Mouse (Mus musculus): Measurements from ENCODE around the gene Tmem121.
"Not testable (repeated sequence)": the region's sequence is repeated elsewhere in the genome, so short reads cannot be mapped to it uniquely, and the experiment has no call there.

Tmem121 gene

DNA sequence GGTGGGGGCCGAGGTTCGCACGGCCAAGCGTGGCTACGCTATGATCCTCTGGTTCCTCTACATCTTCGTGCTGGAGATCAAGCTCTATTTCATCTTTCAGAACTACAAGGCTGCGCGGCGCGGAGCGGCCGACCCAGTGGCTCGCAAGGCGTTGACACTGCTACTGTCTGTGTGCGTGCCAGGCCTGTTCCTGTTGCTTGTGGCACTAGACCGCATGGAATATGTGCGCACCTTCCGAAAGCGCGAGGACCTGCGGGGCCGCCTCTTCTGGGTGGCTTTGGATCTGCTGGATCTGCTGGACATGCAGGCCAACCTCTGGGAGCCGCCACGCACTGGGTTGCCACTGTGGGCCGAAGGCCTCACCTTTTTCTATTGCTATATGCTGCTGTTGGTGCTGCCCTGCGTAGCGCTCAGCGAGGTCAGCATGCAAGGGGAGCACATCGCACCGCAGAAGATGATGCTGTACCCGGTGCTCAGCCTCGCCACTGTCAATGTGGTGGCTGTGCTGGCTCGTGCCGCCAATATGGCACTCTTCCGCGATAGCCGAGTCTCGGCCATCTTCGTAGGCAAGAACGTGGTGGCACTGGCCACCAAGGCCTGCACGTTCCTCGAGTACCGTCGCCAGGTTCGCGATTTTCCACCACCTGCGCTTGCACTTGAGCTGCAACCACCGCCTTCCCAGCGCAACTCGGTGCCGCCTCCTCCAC lies 2.8 kb downstream of the Tmem121 start:
- DNase-seq: no peak

- no peak for DNase-seq
These were observed 7.7 kb downstream of the Tmem121 start for GRCm38 (mm10) chr12:113193423-113193822.

- not testable (repeated sequence) for DNase-seq
These were observed 13.4 kb downstream of the Tmem121 start for GRCm38 (mm10) chr12:113199132-113199531.

GRCm38 (mm10) chr12:113201301-113201700 lies 15.6 kb downstream of the Tmem121 start:
- DNase-seq: no peak

DNA sequence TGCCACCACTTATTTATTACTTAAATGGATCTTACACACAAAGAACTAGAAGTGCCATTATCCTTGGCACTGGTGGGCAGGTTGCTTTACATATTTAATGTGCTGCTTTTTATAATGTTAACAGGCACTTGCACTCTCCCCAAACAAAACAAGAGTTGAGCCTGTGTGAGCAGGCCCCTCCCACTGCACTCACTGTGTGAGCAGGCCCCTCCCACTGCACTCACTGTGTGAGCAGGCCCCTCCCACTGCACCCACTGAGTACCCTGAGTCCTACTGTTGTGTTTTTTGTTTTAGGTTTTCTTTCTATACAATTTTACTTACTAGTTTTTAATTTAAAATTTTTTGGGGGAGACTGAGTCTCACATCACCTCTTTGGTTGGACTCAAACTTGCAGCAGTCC lies 16.3 kb downstream of the Tmem121 start:
- DNase-seq: no peak

DNA sequence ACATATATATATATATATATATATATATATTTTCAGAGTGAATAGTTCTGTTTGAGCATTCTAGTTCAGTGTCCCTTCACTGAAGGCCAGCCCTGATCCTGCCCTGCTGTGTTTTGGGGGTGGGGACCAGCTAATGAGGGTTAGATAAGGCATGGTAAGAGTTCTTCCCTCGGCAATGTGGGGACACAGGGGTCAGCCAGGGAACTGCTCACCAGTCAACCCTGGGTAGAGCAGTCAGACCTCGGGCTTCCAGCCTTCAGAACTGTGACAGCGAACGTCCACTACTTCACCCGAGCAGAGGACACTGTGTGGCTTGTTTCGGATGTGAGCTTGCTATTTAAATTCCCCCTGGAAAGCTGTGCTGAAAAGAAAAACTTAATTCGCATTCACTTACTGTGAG lies 17.8 kb downstream of the Tmem121 start:
- no peak for DNase-seq

DNA sequence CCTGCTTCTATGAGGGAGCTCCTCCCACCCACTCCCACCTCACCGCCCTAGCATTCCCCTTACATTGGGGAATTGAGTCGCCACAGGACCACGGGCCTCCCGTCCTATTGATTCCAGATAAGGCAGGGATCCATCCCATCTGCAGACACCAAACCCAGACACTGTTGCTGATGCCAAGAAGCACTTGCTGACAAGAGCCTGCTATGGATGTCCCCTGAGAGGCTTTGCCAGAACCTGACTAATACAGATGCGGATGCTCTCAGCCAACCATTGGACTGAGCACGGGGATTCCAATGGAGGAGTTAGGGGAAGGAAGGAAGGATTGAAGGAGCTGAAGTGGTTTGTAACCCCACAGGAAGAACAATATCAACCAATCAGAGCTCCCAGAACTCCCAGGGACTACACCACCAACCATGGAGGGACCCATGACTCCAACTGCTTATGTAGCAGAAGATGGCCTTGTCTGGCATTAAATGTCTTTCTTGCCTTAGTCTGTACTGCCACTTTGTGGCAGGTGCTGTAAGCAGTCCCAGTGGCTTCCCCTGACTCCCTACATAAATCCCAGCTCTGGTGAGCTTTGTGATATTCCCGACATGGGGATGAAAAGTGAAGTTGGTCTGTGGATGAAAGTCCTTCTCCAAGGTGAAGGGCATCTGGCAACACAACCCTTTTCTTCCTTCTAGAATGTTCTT lies 19.7 kb downstream of the Tmem121 start:
- no peak for DNase-seq

DNA sequence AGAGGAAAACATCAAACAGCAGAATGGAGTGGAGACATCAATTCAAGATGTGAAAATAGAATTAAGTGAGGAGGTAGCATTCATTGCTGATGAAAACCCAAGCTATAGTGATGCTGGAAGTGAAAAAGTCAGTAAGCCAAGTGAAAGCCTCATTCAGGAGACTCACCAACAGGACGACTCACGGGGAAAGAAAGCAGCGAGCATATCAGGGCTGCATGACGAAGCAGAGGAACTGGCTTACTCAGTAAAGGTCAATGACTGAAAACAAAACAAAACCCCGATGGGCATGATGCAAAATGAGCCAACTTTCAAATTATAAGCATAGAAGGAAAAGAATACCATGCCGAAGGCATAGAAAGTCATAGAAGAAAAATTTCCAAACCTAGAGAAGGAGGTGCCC lies 22.0 kb downstream of the Tmem121 start:
- no peak for DNase-seq

GRCm38 (mm10) chr12:113210586-113211378 lies 25.1 kb downstream of the Tmem121 start:
- DNase-seq: peak in 1 of 2 experiments; percentile 18

- no peak for DNase-seq
These were observed 26.0 kb downstream of the Tmem121 start for GRCm38 (mm10) chr12:113211772-113212171.

GRCm38 (mm10) chr12:113212326-113212924 lies 26.7 kb downstream of the Tmem121 start:
- no peak for DNase-seq

DNA sequence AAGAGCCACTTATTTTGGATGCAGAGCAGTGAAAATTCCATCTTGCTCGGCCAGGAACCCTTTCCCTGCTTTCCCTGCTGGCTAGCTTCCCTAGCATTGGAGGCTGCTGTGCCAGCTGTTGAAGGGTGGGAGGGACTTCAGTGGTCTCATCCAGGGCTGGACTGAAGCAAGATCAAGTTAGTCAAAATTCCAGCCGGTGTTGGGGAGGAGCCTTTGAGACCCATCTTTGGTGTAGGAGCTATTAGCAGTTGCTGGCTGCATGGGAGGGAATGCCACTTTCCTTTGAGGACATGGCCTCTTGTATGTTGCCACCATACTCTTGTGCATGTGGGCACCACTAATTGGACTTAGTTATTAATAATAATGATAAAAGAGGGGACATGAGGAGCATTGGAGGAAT lies 27.5 kb downstream of the Tmem121 start:
- DNase-seq: no peak

DNA sequence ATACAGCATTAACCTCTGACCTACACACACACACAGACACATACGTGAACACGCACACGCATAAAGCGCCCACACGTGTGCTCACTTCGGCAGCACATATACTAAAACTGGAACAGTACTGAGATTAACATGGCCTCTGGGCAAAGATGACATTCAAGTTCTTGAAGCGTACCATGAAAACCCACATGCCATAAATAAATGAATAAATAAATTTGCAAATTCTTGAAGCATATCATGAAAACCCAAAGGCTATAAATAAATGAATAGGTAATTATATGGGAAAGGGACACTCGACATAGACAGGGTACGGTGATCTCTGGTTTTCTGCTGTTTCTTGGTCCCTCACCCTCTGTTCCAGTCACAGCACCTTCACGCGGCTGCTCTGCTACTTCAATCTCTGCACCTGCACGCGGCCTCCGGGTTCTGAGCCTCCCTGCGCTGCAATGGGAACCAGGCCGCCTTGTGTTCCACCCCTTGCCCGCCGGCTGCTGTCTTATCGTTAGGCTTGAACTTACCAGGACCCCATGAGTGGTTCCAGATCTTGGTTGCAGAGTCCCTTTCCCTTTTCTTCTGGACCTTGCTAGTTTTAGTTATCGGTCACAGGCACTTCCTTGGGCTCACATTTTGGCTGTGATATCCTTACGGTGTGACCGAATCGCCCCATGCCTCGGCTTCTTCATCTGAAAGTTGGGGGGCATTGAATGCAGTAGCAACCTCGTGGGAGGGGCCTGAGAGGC lies 28.5 kb downstream of the Tmem121 start:
- DNase-seq: no peak

DNA sequence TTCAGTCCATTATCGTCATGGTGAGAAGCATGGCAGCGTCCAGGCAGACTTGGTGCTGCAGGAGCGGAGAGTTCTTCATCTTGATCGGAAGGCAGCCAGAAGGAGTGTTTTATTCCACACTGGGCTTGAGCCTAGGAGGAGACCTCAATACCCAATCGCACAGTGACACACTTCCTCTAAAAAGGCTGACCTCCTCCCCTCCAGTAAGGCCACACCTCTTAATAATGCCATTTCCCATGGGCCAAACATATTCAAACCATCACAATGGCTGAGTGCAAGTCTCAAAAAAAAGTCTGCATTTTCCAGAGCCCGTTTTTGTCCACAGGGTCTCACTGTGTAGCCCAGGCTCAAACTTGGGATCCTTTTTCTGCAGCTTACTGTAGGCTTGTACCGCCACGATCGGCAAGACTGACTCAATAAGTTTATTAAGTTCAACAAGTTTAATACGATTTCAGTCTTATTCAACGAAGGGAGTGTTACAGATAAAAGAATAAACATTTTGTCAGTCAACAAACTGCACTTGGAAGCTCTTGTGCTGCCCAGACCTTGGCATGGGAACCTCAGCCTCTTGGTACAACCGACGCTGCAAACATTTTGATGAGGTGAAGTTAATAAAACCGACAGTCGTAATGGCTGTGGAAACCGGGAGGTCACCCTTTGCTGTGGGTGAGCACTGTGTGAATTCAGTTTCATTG lies 29.4 kb downstream of the Tmem121 start:
- no peak for DNase-seq

GRCm38 (mm10) chr12:113215667-113216346 lies 30.1 kb downstream of the Tmem121 start:
- DNase-seq: peak; percentile 49 to 65

GRCm38 (mm10) chr12:113217306-113218242 lies 31.8 kb downstream of the Tmem121 start:
- peak; percentile 62 to 63 for DNase-seq

DNA sequence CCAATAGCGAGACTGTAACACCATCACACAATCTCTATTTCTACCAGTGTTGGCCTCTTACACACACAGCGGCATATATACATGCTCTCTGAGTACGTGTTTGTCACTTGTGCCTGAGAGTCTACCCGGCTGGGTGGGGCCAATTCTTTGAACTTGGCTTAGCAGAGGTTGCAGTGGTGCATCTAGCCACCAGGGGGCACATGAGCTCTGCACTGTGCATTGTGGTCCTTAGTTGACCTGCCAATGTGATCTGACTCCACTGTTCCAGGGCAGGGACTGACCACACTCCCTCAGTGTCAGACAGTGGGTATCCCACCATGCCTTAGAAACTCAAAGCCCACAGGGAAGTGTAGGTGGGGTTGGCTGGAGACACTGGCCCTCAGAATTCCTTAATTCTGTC lies 34.1 kb downstream of the Tmem121 start:
- peak; percentile 39 to 48 for DNase-seq

DNA sequence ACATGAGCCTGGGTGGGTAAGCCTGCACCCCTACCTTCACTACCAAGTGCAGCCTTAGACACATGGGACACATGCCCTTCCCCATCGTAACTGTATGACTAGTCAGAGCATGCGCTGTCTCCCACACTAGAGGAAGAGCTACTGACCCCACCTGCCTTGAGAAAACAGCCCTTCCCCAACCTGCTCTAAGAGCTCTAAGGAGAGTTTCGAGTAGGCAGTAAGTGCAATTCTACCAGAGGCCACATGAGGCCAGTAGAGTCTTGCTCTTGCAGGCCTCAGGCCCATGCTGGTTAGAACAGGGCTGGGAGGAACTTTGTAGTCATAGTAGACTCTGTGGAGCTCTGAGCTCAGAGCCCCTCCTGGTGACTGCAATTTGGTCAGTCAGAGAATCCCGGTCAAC lies 34.7 kb downstream of the Tmem121 start:
- DNase-seq: peak; percentile 59 to 60

DNA sequence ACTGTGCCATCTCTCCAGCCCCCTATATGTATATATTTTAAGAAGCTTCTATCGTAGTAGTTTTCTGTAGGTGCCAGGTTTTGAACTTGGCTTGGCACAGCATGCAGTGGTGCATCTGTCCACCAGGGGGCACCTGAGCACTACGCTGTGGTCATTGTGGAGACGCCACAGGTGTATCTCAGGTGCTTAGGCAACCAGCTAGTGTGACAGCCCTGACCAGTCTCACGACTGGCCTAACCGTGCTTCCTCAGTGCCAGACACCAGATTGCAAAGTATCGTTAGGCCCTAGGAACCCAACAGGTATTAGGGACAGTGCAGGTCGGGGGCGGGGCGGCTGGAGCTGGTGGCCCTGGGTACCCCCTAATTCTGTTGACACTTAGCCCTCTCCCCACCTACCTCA lies 35.6 kb downstream of the Tmem121 start:
- peak; percentile 28 to 51 for DNase-seq

GRCm38 (mm10) chr12:113222121-113222636 lies 36.4 kb downstream of the Tmem121 start:
- DNase-seq: peak; percentile 89 to 90
